Mouse (Mus musculus): ENCODE measurements around the gene Tubb3. TPM values are rescaled to one million over a fixed set of nuclear protein-coding genes. Genes with fewer than 3 reads are reported as not detected.

Gene Tubb3
- 4.6 and 6.9 TPM in 2 replicates for polyA plus RNA-seq (2015; fragmentation: Nextera tagmentation; extraction: Ambion mirVana)

GRCm38 (mm10) chr8:123411246-123411645 is at the start of gene Tubb3:
Gene Tubb3, plus strand, starts transcription at chr8:123411424.
- Histone ChIP-seq H3K9me3 (replicated peaks; ENCODE audit: control insufficient read depth, low read length) (no peaks in the 10 kb centered on the region), H3K9ac (ENCODE audit: low read length) (no peak within 1 kb of the TSS), H3K4me2 (ENCODE audit: low read depth, low read length) (peak within 1 kb of the TSS; percentile 52), H3K4me1 (ENCODE audit: control insufficient read depth, insufficient read depth, low read length) (peaks cover 22% of the 10 kb centered on the region), H3K27me3 (ENCODE audit: control insufficient read depth, insufficient read depth, low read length) (peaks cover 35% of the 10 kb centered on the region), H3K36me3 (ENCODE audit: control insufficient read depth, insufficient read depth) (no peaks in the 10 kb centered on the region), H3K27ac (ENCODE audit: low read length) (no peak within 1 kb of the TSS), H3K4me3 (ENCODE audit: low read length) (peak within 1 kb of the TSS; percentile 33)
- WGBS: under 1% methylated on average over 29 of the region's 29 CpGs
- peak; percentile 15; the same call in 1 of the 2 replicates for ATAC-seq (replicated peaks; ENCODE audit: extremely low read depth, insufficient read depth, low FRiP score)

DNA sequence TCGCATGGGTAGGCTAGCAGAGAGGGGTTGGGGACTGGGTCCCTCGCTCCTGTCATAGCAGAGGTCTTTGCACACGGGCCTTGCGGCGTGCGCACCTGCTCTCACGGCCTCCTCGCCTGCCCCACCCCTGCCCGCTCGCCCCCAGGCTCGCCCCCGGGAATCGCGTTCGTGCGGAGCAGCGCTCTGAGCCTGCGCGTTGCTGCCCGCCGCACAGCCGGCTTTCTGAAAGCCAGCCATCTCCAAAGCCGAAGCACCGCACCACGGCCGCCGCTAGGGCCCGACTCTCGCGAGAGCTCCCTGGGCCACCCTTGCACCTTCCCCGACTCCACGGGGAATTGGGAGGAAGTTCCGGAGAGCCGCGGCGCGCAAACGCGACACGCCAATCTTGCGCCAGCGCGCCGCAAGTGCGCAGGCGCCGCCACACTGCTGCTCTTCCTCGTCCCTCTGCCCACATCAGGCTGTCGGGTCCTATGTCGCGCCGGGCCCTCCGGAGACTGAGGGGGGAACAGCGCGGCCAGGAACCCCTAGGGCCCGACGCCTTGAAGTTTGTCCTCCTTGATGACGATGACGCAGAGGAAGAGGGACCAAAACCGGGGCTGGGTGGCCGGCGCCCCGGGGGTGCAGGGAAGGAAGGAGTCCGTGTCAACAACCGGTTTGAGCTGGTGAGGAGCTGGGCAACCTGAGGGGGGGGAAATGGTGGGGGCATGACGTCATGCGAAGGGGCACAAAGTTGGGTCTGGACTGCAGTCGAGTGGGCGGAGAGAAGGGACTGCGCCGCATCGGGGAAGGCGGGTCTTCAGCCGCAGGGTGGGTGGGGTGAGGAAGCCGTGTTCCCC is 37.6 kb upstream of the Tubb3 start, which contains the start of gene Tcf25:
TSS of gene Tcf25 (plus strand) at position 351 of the 836 bp plus-strand sequence.
- ATAC-seq (replicated peaks; ENCODE audit: extremely low read depth, insufficient read depth, low FRiP score): peak; percentile 94
- peak within 1 kb of the TSS; percentile 84 for H3K4me2 ChIP-seq (ENCODE audit: low read depth, low read length)
- no peaks in the 10 kb centered on the region for H3K27me3 ChIP-seq (ENCODE audit: control insufficient read depth, insufficient read depth, low read length)
- H3K27ac ChIP-seq (ENCODE audit: low read length): peak within 1 kb of the TSS; percentile 98
- H3K4me3 ChIP-seq (ENCODE audit: low read length): peak within 1 kb of the TSS; percentile 93
- under 1% methylated on average over 75 of the region's 75 CpGs for WGBS
- peaks cover 9% of the 10 kb centered on the region for H3K4me1 ChIP-seq (ENCODE audit: control insufficient read depth, insufficient read depth, low read length)
- H3K9ac ChIP-seq (ENCODE audit: low read length): peak within 1 kb of the TSS; percentile 93
- 0 out of 2 replicates have a peak, but pooled peaks cover 2% of the 10 kb centered on the region for H3K36me3 ChIP-seq (ENCODE audit: control insufficient read depth, insufficient read depth)
- no peaks in the 10 kb centered on the region for H3K9me3 ChIP-seq (replicated peaks; ENCODE audit: control insufficient read depth, low read length)

- Histone ChIP-seq H3K36me3 (ENCODE audit: control insufficient read depth, insufficient read depth) (0 out of 2 replicates have a peak, but pooled peaks cover 2% of the 10 kb centered on the region), H3K4me3 (ENCODE audit: low read length) (peak overlapping the region; percentile 93), H3K4me1 (ENCODE audit: control insufficient read depth, insufficient read depth, low read length) (peaks cover 9% of the 10 kb centered on the region), H3K27ac (ENCODE audit: low read length) (peak overlapping the region; percentile 98), H3K9ac (ENCODE audit: low read length) (peak overlapping the region; percentile 93), H3K27me3 (ENCODE audit: control insufficient read depth, insufficient read depth, low read length) (no peaks in the 10 kb centered on the region), H3K9me3 (replicated peaks; ENCODE audit: control insufficient read depth, low read length) (no peaks in the 10 kb centered on the region), H3K4me2 (ENCODE audit: low read depth, low read length) (peak overlapping the region; percentile 84)
- under 1% methylated on average over 20 of the region's 20 CpGs for WGBS
- peak; percentile 82 for ATAC-seq (replicated peaks; ENCODE audit: extremely low read depth, insufficient read depth, low FRiP score)
Measured at GRCm38 (mm10) chr8:123374239-123374578, 37.0 kb upstream of the Tubb3 start.

DNA sequence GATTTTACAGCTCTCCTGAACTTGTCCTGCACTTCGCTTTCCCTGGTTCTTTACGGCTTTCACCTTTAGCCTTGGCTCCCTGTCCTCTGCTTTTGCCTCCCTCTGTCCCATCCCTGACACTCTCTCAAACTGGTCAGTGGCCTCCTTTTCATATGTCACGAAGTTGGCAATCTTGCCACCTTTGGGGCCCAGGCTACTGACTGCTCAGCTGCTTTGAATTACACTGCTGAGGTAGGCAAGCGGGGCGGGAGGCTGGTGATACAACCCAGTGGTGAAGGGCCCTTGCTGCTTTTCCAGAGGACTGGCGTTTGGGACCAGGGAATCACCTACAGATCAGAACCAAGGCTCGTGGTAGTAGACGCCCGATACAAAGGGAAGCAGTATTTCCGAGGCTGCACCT is 35.5 kb upstream of the Tubb3 start:
- Histone ChIP-seq H3K9me3 (replicated peaks; ENCODE audit: control insufficient read depth, low read length) (no peaks in the 10 kb centered on the region), H3K36me3 (ENCODE audit: control insufficient read depth, insufficient read depth) (0 out of 2 replicates have a peak, but pooled peaks cover 4% of the 10 kb centered on the region), H3K4me1 (ENCODE audit: control insufficient read depth, insufficient read depth, low read length) (peaks cover 9% of the 10 kb centered on the region), H3K4me3 (ENCODE audit: low read length) (no peak overlapping the region), H3K9ac (ENCODE audit: low read length) (no peak overlapping the region), H3K27me3 (ENCODE audit: control insufficient read depth, insufficient read depth, low read length) (no peaks in the 10 kb centered on the region), H3K27ac (ENCODE audit: low read length) (no peak overlapping the region), H3K4me2 (ENCODE audit: low read depth, low read length) (no peak overlapping the region)
- WGBS: 84% methylated on average over 10 of the region's 10 CpGs
- ATAC-seq (replicated peaks; ENCODE audit: extremely low read depth, insufficient read depth, low FRiP score): no peak

DNA sequence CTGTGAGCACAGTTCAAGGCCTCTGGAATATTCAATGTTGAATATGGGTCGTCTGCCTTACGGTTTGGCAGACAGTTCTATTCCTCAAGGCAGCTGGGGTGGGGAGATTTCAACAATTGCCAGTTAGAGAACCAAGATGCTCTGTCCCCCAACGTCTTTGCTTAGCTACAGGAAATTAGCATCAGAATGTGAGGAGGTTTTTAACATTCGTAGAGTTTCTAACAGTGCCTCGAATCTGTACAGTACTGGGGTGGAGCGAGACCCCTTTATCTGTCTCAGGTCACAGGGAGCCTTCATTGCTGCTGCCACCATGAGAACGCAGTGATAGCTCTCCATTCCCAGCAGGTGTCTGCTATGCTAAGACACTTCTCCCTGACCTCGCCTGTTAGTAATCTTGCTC is 35.1 kb upstream of the Tubb3 start:
- Histone ChIP-seq H3K4me1 (ENCODE audit: control insufficient read depth, insufficient read depth, low read length) (peaks cover 9% of the 10 kb centered on the region), H3K4me3 (ENCODE audit: low read length) (no peak overlapping the region), H3K9me3 (replicated peaks; ENCODE audit: control insufficient read depth, low read length) (no peaks in the 10 kb centered on the region), H3K9ac (ENCODE audit: low read length) (no peak overlapping the region), H3K36me3 (ENCODE audit: control insufficient read depth, insufficient read depth) (0 out of 2 replicates have a peak, but pooled peaks cover 4% of the 10 kb centered on the region), H3K27me3 (ENCODE audit: control insufficient read depth, insufficient read depth, low read length) (no peaks in the 10 kb centered on the region), H3K4me2 (ENCODE audit: low read depth, low read length) (no peak overlapping the region), H3K27ac (ENCODE audit: low read length) (no peak overlapping the region)
- 75% methylated on average over 8 of the region's 8 CpGs for WGBS
- ATAC-seq (replicated peaks; ENCODE audit: extremely low read depth, insufficient read depth, low FRiP score): no peak

DNA sequence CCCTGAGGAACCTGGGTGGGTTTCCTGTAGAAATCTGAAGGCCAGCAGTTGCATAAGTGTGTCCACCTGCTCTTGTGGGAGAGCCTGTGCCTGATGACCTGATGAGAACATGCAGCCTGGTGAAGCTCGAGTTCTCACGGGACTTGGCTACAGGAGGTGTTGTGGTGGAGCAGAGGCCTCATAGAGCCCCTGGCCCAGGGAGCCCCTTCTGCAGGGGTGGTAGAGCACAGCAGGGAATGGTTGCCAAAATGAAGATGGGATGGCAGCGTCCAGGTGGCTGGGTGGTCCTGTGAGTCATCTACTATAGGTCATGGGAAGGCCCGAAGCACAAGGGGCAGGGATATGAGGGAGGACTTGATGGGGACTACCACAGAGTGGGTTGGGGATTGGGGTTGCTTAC is 29.5 kb upstream of the Tubb3 start:
- Histone ChIP-seq H3K9ac (ENCODE audit: low read length) (no peak overlapping the region), H3K4me1 (ENCODE audit: control insufficient read depth, insufficient read depth, low read length) (no peaks in the 10 kb centered on the region), H3K4me2 (ENCODE audit: low read depth, low read length) (no peak overlapping the region), H3K9me3 (replicated peaks; ENCODE audit: control insufficient read depth, low read length) (no peaks in the 10 kb centered on the region), H3K27me3 (ENCODE audit: control insufficient read depth, insufficient read depth, low read length) (no peaks in the 10 kb centered on the region), H3K27ac (ENCODE audit: low read length) (no peak overlapping the region), H3K36me3 (ENCODE audit: control insufficient read depth, insufficient read depth) (peaks cover 48% of the 10 kb centered on the region), H3K4me3 (ENCODE audit: low read length) (no peak overlapping the region)
- no peak for ATAC-seq (replicated peaks; ENCODE audit: extremely low read depth, insufficient read depth, low FRiP score)
- 87% methylated on average over 4 of the region's 4 CpGs for WGBS

DNA sequence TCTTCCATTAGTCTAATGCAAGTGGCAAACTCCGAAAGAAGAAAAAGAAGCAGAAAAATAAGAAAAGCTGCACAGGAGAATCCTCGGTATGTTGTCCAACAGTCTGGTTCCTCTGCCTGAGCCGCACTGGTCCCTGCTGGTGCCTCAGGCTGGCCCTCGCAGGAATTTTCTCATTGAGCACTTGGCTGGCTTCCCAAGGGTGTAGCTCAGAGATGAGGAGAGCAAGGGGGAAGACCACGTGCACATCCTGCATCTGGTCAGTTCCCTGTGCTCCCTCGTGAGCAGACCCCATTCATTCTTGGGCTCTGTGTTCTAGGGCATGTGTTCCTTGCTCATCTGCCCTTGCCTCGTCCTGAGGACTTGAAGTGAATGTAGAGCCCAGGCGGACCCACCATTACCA is 28.7 kb upstream of the Tubb3 start:
- Histone ChIP-seq H3K9me3 (replicated peaks; ENCODE audit: control insufficient read depth, low read length) (no peaks in the 10 kb centered on the region), H3K4me3 (ENCODE audit: low read length) (no peak overlapping the region), H3K27ac (ENCODE audit: low read length) (no peak overlapping the region), H3K4me2 (ENCODE audit: low read depth, low read length) (no peak overlapping the region), H3K36me3 (ENCODE audit: control insufficient read depth, insufficient read depth) (peaks cover 48% of the 10 kb centered on the region), H3K27me3 (ENCODE audit: control insufficient read depth, insufficient read depth, low read length) (no peaks in the 10 kb centered on the region), H3K4me1 (ENCODE audit: control insufficient read depth, insufficient read depth, low read length) (no peaks in the 10 kb centered on the region), H3K9ac (ENCODE audit: low read length) (no peak overlapping the region)
- ATAC-seq (replicated peaks; ENCODE audit: extremely low read depth, insufficient read depth, low FRiP score): no peak; the same call in 1 of the 2 replicates
- WGBS: 68% methylated on average over 8 of the region's 8 CpGs

DNA sequence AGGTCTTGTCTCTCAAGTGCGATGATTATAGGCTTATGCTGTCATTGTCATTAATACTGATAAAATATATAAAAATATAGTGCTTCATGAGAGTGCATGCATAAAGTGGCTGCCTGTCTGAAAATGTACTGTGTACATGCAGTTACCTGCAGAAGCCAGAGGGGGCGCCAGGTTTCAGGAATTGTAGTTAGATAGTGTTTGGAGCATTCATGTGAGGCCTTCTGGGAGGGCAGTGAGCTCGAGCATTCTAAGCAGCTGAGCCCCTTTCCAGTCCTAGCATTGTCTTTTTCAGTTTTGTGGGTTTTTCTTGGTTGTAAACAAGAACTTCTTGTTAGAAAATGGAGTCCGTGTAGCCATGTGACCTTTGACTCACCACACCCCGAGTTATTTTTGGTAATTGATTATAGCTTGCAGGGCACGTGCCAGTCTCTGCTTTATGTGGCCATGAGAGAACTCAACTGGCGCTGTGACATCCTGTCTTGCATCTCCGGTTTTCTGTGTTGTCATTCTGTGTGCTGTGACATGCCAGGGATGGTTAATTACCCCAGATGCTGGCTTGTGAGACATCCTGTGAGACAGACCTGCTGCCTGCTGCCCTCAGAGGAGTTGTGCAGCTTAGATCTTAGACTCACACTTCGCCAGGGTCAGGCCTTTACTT is 26.2 kb upstream of the Tubb3 start:
- no peaks in the 10 kb centered on the region for H3K4me1 ChIP-seq (ENCODE audit: control insufficient read depth, insufficient read depth, low read length)
- peaks cover 58% of the 10 kb centered on the region for H3K36me3 ChIP-seq (ENCODE audit: control insufficient read depth, insufficient read depth)
- no peak overlapping the region for H3K4me2 ChIP-seq (ENCODE audit: low read depth, low read length)
- no peaks in the 10 kb centered on the region for H3K9me3 ChIP-seq (replicated peaks; ENCODE audit: control insufficient read depth, low read length)
- ATAC-seq (replicated peaks; ENCODE audit: extremely low read depth, insufficient read depth, low FRiP score): no peak
- no peak overlapping the region for H3K27ac ChIP-seq (ENCODE audit: low read length)
- H3K27me3 ChIP-seq (ENCODE audit: control insufficient read depth, insufficient read depth, low read length): no peaks in the 10 kb centered on the region
- H3K4me3 ChIP-seq (ENCODE audit: low read length): no peak overlapping the region
- no peak overlapping the region for H3K9ac ChIP-seq (ENCODE audit: low read length)
- WGBS: 60% methylated on average over 9 of the region's 9 CpGs

DNA sequence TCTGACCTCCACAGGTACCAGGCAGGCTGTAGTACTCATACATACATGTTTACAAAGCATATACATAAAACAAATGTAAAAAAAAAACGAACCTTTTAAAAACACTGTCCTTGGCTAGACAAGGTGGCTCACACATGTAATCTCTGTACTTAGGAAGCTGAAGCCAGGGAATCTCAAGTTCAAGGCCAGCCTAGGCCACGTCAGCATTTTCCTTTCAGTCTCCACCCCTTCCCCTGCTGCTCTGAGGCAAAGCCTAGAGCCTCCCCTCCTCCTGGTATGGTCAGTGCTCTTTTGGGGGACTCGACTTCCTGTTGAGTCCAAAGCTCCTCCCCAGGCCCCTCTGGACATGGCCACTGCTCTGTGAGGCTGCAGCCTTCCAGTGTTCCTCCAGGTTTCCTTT is 24.2 kb upstream of the Tubb3 start:
- no peak for ATAC-seq (replicated peaks; ENCODE audit: extremely low read depth, insufficient read depth, low FRiP score)
- WGBS: 79% methylated on average over 3 of the region's 3 CpGs
- H3K9me3 ChIP-seq (replicated peaks; ENCODE audit: control insufficient read depth, low read length): no peaks in the 10 kb centered on the region
- peaks cover 68% of the 10 kb centered on the region for H3K36me3 ChIP-seq (ENCODE audit: control insufficient read depth, insufficient read depth)
- H3K27ac ChIP-seq (ENCODE audit: low read length): no peak overlapping the region
- H3K4me3 ChIP-seq (ENCODE audit: low read length): no peak overlapping the region
- no peak overlapping the region for H3K4me2 ChIP-seq (ENCODE audit: low read depth, low read length)
- H3K9ac ChIP-seq (ENCODE audit: low read length): no peak overlapping the region
- H3K27me3 ChIP-seq (ENCODE audit: control insufficient read depth, insufficient read depth, low read length): no peaks in the 10 kb centered on the region
- H3K4me1 ChIP-seq (ENCODE audit: control insufficient read depth, insufficient read depth, low read length): no peaks in the 10 kb centered on the region
